Mouse (Mus musculus) bone marrow macrophage, adult 2 months (primary cell): ENCODE measurements around the gene Ndufb5.

Source experiments
- CTCF ChIP-seq: IDR thresholded peaks from 2 replicates; pipeline ENCODE4 v1.5.1; 2012; ENCODE audit warnings: low read depth, mild to moderate bottlenecking, low read length, moderate library complexity
- POLR2A ChIP-seq: IDR thresholded peaks from 2 replicates; pipeline ENCODE4 v1.6.1; 2012; ENCODE audit warnings: mild to moderate bottlenecking, low read depth, low read length, borderline replicate concordance

- no peak for TF ChIP-seq POLR2A
- TF ChIP-seq CTCF = no peak
These were observed 46.8 kb upstream of the Ndufb5 start for GRCm38 (mm10) chr3:32690008-32690407.
